Mouse (Mus musculus): ENCODE measurements around the gene Podxl2.

DNA sequence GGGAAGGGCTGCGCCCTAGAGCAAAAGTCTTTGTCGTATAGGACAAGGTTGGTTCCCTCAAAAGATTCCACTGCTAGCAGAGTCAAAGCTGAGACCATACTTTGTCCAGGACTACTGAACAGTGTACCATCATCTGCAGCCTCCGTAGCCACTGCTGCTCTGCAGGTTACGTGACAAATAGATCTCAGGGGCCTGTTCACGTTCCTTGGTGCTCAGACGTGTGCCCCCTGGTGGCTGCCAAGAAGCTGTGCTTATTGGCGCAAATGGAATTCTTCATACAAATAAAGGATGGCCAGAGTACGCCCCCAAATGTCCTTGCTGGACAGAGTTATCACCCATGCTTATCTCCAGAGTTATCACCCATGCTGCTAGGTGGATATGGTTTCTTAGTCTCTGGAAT is 43.4 kb downstream of the Podxl2 start:
- peak; percentile 96 for TF ChIP-seq CTCF (IDR thresholded peaks at IDR 0.05; ENCODE audit: low read depth)
- no peak for TF ChIP-seq EP300 (IDR thresholded peaks at IDR 0.05; ENCODE audit: low read depth)

All from liver, postnatal 0 days (tissue).